Mouse (Mus musculus) frontal cortex, adult 2 months (tissue): ENCODE measurements around the gene Gm7942. TPM values are rescaled to one million over a fixed set of nuclear protein-coding genes. Genes with fewer than 3 reads are reported as not detected.
"Not testable (repeated sequence)": the region's sequence is repeated elsewhere in the genome, so short reads cannot be mapped to it uniquely, and the experiment has no call there.

Experiments
- DNase-seq, 2 experiments: peaks; one replicate each; pipeline ENCODE4 v3.0.0; 2022; ENCODE audit warnings: low spot score in 1 of 2; ENCODE audit errors: extremely low spot score in 1 of 2
- polyA plus RNA-seq: library from polyadenylated mRNA; depleted of rRNA; stranded (reverse); fragments of >200 nt; gene quantifications from 2 replicates; pipeline ENCODE4 v1.2.3, GENCODE M21; 2012; rRNA removed

The Gm7942 gene
- polyA plus RNA-seq, result not detected in 2 replicates

DNA sequence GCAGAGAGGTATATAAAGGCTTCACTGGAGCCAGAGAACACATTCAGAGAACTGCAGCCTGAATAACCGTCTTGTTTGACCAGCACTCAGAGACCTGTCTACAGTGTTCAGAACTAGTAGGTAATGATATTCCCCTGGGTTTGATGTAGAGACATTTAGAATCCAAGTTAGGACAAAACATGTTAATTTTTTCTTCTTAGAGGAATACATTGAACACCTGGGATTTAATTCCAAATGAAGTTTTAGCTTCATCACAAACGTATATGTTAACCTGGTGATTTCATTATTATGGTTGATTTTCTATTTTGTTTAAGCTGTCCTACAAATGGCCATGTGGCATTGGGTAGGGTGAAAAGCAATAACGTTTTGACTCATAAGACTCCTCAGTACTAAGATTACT, at the start of gene Gm7942:
TSS of gene Gm7942 (plus strand) at position 301 of the 400 bp plus-strand sequence.
- DNase-seq, result not testable (repeated sequence)

Other genes with a start within 250 kb of the Gm7942 start
- gene Gm3183, start 241.5 kb upstream of the Gm7942 start, polyA plus RNA-seq, result not detected in 2 replicates
- not detected in 2 replicates for gene Gm6367, start 118.3 kb upstream of the Gm7942 start, polyA plus RNA-seq
- not detected in 2 replicates for gene Gm16513, start 75.7 kb downstream of the Gm7942 start, polyA plus RNA-seq
- gene Gm10424, start 165.8 kb downstream of the Gm7942 start, polyA plus RNA-seq, result not detected in 2 replicates
- gene Gm3259, start 199.0 kb downstream of the Gm7942 start, polyA plus RNA-seq, result not detected in 2 replicates